Mouse (Mus musculus): ENCODE measurements around the gene 4931406C07Rik. TPM values are rescaled to one million over a fixed set of nuclear protein-coding genes. Genes with fewer than 3 reads are reported as not detected.
A peak's percentile ranks its signal among the peaks of the same experiment; 100 is the strongest.

Gene 4931406C07Rik
- total RNA-seq, 1 experiment, result 6.5 TPM

DNA sequence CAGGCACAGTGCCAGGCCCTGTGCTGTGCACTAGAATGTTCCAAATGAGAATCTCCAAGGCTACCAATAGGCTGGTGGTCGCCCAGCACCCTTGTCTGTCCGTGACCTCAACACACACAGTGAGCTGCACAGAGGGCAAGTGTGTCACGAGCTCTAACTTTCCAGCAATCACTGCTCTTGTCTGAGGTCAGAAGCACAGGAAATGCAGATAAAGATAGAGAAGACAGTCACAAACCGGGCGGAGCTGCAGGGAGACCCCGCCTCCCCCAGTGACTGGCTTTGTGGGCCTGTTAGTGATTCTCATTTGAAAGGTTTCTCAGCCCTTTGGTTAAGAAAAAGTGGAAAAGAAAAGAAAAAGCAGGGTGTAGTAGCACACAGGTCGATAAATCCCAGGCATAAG, 55.9 kb downstream of the 4931406C07Rik start:
- no peak overlapping the region for H3K9ac ChIP-seq (ENCODE audit: insufficient read depth, low read depth, low read length, poor library complexity, severe bottlenecking)
- no peak for TF ChIP-seq ZNF384 (IDR thresholded peaks at IDR 0.05; ENCODE audit: low read depth, low read length)
- no peak for TF ChIP-seq MAFK (IDR thresholded peaks at IDR 0.05; ENCODE audit: insufficient read depth, low read depth, low read length)
- no peak for TF ChIP-seq ZC3H11A (IDR thresholded peaks at IDR 0.05; ENCODE audit: borderline replicate concordance, low read depth, low read length)
- no peak for TF ChIP-seq CHD2 (IDR thresholded peaks at IDR 0.05; ENCODE audit: low read depth, low read length)
- TF ChIP-seq HCFC1 (IDR thresholded peaks at IDR 0.05; ENCODE audit: borderline replicate concordance, insufficient read depth, low read length), result no peak
- no peaks in the 10 kb centered on the region for H3K36me3 ChIP-seq (ENCODE audit: control insufficient read depth, insufficient read depth, low read length, poor library complexity, severe bottlenecking)
- in situ Hi-C loops (cut with MboI; ENCODE audit: low sequenced_read_pairs in 2 of 2, unreplicated experiment in 2 of 2), result loop anchor here in 1 of 2 experiments (25.0 kb wide), 1 partner anchor 438 kb away; no protein-coding TSS in a partner anchor
- no peaks in the 10 kb centered on the region for H3K9me3 ChIP-seq (ENCODE audit: control insufficient read depth, insufficient read depth, low read depth, low read length)
- H3K4me3 ChIP-seq (ENCODE audit: insufficient read depth in 1 of 2, low read depth in 1 of 2, low read length in 2 of 2, poor library complexity in 1 of 2, severe bottlenecking in 1 of 2), result no peak overlapping the region
- no peak overlapping the region for H3K27ac ChIP-seq (ENCODE audit: insufficient read depth, low read depth, low read length, poor library complexity, severe bottlenecking)
- peaks cover 0 to 2% of the 10 kb centered on the region in 2 experiments; a peak in 2 of 4 replicates for H3K4me1 ChIP-seq (ENCODE audit: control insufficient read depth in 2 of 2, insufficient read depth in 2 of 2, low read length in 2 of 2, poor library complexity in 1 of 2)
- no peak for DNase-seq (ENCODE audit: low read depth, low spot score)

DNA sequence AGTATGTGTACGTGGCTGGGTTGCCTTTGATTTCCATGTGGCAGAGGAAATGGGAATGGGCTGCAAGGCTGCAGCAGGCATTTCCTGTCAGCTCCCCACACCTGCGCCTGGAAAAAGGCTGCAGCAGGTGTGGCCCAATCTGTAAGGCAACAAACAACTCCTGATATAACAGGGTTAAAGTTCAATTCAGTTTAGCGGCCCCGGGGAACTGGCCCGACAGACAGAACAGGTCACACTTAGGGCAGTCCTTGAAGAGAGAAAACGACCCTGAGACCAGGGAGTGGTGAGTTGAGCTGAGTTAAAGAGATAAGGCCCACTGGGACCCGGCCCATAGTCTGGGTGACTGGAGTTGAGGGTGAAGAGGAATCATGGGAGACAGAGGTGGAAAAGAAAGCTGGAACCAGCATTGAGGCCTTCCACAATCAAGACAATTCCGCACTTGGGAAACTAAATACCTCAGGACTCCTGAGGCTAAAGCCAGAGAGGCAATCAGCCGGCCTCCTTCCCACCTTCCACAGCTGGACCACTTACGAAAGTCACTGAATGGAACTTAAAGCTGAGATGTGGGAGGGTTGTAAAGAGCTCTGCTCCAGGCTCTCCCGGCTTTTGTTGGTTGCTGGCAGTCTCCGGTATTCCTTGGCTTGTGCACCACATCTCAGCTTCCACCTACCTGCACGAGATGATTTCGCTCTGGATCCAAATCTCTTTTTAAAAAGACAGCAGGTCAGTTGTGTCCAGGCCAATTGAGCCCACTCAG, 60.8 kb downstream of the 4931406C07Rik start:
- Histone ChIP-seq H3K4me1 (ENCODE audit: control insufficient read depth in 2 of 2, insufficient read depth in 2 of 2, low read length in 2 of 2, poor library complexity in 1 of 2) (peaks cover 0 to 3% of the 10 kb centered on the region in 2 experiments; a peak in 1 of 4 replicates), H3K4me3 (ENCODE audit: insufficient read depth in 1 of 2, low read depth in 1 of 2, low read length in 2 of 2, poor library complexity in 1 of 2, severe bottlenecking in 1 of 2) (no peak overlapping the region), H3K9me3 (ENCODE audit: control insufficient read depth, insufficient read depth, low read depth, low read length) (no peaks in the 10 kb centered on the region), H3K36me3 (ENCODE audit: control insufficient read depth, insufficient read depth, low read length, poor library complexity, severe bottlenecking) (no peaks in the 10 kb centered on the region), H3K9ac (ENCODE audit: insufficient read depth, low read depth, low read length, poor library complexity, severe bottlenecking) (no peak overlapping the region), H3K27ac (ENCODE audit: insufficient read depth, low read depth, low read length, poor library complexity, severe bottlenecking) (no peak overlapping the region)
- DNase-seq (ENCODE audit: low read depth, low spot score), result no peak
- TF ChIP-seq ZNF384 (IDR thresholded peaks at IDR 0.05; ENCODE audit: low read depth, low read length) (no peak), HCFC1 (IDR thresholded peaks at IDR 0.05; ENCODE audit: borderline replicate concordance, insufficient read depth, low read length) (no peak), CHD2 (IDR thresholded peaks at IDR 0.05; ENCODE audit: low read depth, low read length) (no peak), ZC3H11A (IDR thresholded peaks at IDR 0.05; ENCODE audit: borderline replicate concordance, low read depth, low read length) (no peak), MAFK (IDR thresholded peaks at IDR 0.05; ENCODE audit: insufficient read depth, low read depth, low read length) (no peak)
- in situ Hi-C loops (cut with MboI; ENCODE audit: low sequenced_read_pairs in 2 of 2, unreplicated experiment in 2 of 2), result no loop called here

DNA sequence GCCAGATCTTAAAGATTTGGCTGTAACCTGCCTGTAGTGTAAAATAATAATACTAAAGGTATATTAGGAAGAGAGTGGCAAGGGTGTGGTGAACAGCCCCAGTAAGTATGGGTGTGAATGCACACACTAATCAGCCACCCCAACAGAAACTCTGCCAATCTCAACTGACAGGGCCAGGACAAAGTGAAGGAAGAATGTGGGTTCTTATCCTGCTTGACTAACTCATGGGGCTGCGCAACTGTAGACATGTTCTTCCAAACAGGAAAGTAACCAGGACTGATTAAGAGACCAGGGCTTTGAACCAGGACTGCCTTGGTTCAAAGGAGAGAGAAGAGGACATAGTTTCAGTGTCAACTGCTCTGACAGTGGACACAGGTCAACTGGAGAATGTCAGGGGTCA, 64.1 kb downstream of the 4931406C07Rik start:
- in situ Hi-C loops (cut with MboI; ENCODE audit: low sequenced_read_pairs in 2 of 2, unreplicated experiment in 2 of 2), result no loop called here
- Histone ChIP-seq H3K4me1 (ENCODE audit: control insufficient read depth in 2 of 2, insufficient read depth in 2 of 2, low read length in 2 of 2, poor library complexity in 1 of 2) (peaks cover 3 to 19% of the 10 kb centered on the region in 2 experiments), H3K9ac (ENCODE audit: insufficient read depth, low read depth, low read length, poor library complexity, severe bottlenecking) (no peak overlapping the region), H3K9me3 (ENCODE audit: control insufficient read depth, insufficient read depth, low read depth, low read length) (no peaks in the 10 kb centered on the region), H3K4me3 (ENCODE audit: insufficient read depth in 1 of 2, low read depth in 1 of 2, low read length in 2 of 2, poor library complexity in 1 of 2, severe bottlenecking in 1 of 2) (no peak overlapping the region), H3K27ac (ENCODE audit: insufficient read depth, low read depth, low read length, poor library complexity, severe bottlenecking) (no peak overlapping the region), H3K36me3 (ENCODE audit: control insufficient read depth, insufficient read depth, low read length, poor library complexity, severe bottlenecking) (no peaks in the 10 kb centered on the region)
- no peak for TF ChIP-seq ZC3H11A (IDR thresholded peaks at IDR 0.05; ENCODE audit: borderline replicate concordance, low read depth, low read length)
- no peak for TF ChIP-seq MAFK (IDR thresholded peaks at IDR 0.05; ENCODE audit: insufficient read depth, low read depth, low read length)
- TF ChIP-seq CHD2 (IDR thresholded peaks at IDR 0.05; ENCODE audit: low read depth, low read length), result no peak
- TF ChIP-seq HCFC1 (IDR thresholded peaks at IDR 0.05; ENCODE audit: borderline replicate concordance, insufficient read depth, low read length), result no peak
- no peak for TF ChIP-seq ZNF384 (IDR thresholded peaks at IDR 0.05; ENCODE audit: low read depth, low read length)
- no peak for DNase-seq (ENCODE audit: low read depth, low spot score)

DNA sequence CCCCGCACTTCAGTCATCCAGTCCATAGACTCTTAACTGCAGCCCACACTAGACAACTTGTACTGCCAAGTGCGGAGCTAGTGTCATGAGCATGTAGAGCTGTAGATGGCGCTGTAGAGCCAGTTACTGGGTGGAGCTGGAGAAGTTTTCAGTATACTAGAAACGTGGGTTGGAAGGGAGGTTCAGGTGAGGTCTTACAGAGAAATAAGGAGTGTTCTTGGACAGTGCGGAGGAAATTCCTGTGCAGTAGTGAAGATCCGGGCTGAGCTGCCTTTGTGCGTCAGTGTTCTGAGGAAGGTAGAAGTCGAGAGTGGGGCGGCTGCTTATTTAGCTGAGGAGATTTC, 64.7 kb downstream of the 4931406C07Rik start:
- in situ Hi-C loops (cut with MboI; ENCODE audit: low sequenced_read_pairs in 2 of 2, unreplicated experiment in 2 of 2), result no loop called here
- H3K36me3 ChIP-seq (ENCODE audit: control insufficient read depth, insufficient read depth, low read length, poor library complexity, severe bottlenecking), result no peaks in the 10 kb centered on the region
- no peak overlapping the region for H3K4me3 ChIP-seq (ENCODE audit: insufficient read depth in 1 of 2, low read depth in 1 of 2, low read length in 2 of 2, poor library complexity in 1 of 2, severe bottlenecking in 1 of 2)
- H3K27ac ChIP-seq (ENCODE audit: insufficient read depth, low read depth, low read length, poor library complexity, severe bottlenecking), result no peak overlapping the region
- TF ChIP-seq MAFK (IDR thresholded peaks at IDR 0.05; ENCODE audit: insufficient read depth, low read depth, low read length) (no peak), ZC3H11A (IDR thresholded peaks at IDR 0.05; ENCODE audit: borderline replicate concordance, low read depth, low read length) (peak; percentile 45; the same call in 1 of the 2 replicates)
- no peaks in the 10 kb centered on the region for H3K9me3 ChIP-seq (ENCODE audit: control insufficient read depth, insufficient read depth, low read depth, low read length)
- H3K4me1 ChIP-seq (ENCODE audit: control insufficient read depth in 2 of 2, insufficient read depth in 2 of 2, low read length in 2 of 2, poor library complexity in 1 of 2), result peaks cover 3 to 19% of the 10 kb centered on the region in 2 experiments
- H3K9ac ChIP-seq (ENCODE audit: insufficient read depth, low read depth, low read length, poor library complexity, severe bottlenecking), result no peak overlapping the region
- peak; percentile 83 for DNase-seq (ENCODE audit: low read depth, low spot score)

Measured in ES-E14 (cell line).